Mouse (Mus musculus): ENCODE data around the gene Dock4. TPM values are rescaled to one million over a fixed set of nuclear protein-coding genes. Genes with fewer than 3 reads are reported as not detected.

Gene Dock4
- total RNA-seq (2023), result 1 to 10 TPM; 5.7 to 7.2 TPM

GRCm38 (mm10) chr12:40445648-40446449 is at the start of gene Dock4, which contains the start of gene Zfp277:
TSS of gene Dock4 (plus strand) at chr12:40445952.
TSS of gene Zfp277 (minus strand) at chr12:40445902.

Other genes starting within 250 kb of the Dock4 start
- 1 to 10 TPM; 1.2 to 2.0 TPM for gene Lsmem1, start 246.5 kb upstream of the Dock4 start, total RNA-seq (2023)
- 100 to 1,000 TPM; 229 to 236 TPM for gene Ifrd1, start 197.4 kb upstream of the Dock4 start, total RNA-seq (2023)
- gene Zfp277, start 50 bp upstream of the Dock4 start, total RNA-seq (2023), result 10 to 100 TPM; 10.8 to 11.5 TPM

All from neutrophil, adult 83 days (primary cell).